Mouse (Mus musculus) hindbrain, embryonic 15.5 days (tissue): ENCODE measurements at regions not wholly inside any gene's neighbourhood (a gene's known extent, or its start where the extent isn't known, plus 50 kb on each side); places are given as distances from the start of the nearest gene placed in this dataset.
"Not testable (repeated sequence)": the region's sequence is repeated elsewhere in the genome, so short reads cannot be mapped to it uniquely, and the experiment has no call there.

ENCODE experiments used
- ATAC-seq: fragments of 200-750 bp; cut with Nextera tagmentation; 2 replicates; pipeline ENCODE4 v1.8.0; 2017; ENCODE audit warnings: low read depth, moderate number of reproducible peaks, moderate TSS enrichment; ENCODE audit not compliant: low FRiP score
- H3K27ac ChIP-seq: fragments of 300-500 bp; sonication (generic); replicated peaks from 2 replicates; pipeline ENCODE4 v1.5.1; 2015; ENCODE audit warnings: mild to moderate bottlenecking, inconsistent platforms
- H3K27me3 ChIP-seq: fragments of 300-500 bp; sonication (generic); 2 replicates; pipeline ENCODE4 v1.6.1; 2015; ENCODE audit warnings: control low read depth, inconsistent platforms
- H3K36me3 ChIP-seq: fragments of 300-500 bp; sonication (generic); 2 replicates; pipeline ENCODE4 v1.6.1; 2015; ENCODE audit warnings: control low read depth, inconsistent platforms
- H3K4me1 ChIP-seq: fragments of 300-500 bp; sonication (generic); replicated peaks from 2 replicates; pipeline ENCODE4 v1.6.1; 2015; ENCODE audit warnings: control low read depth, inconsistent platforms
- H3K4me2 ChIP-seq: fragments of 300-500 bp; sonication (generic); 2 replicates; pipeline ENCODE4 v1.6.1; 2015; ENCODE audit warnings: moderate library complexity, mild to moderate bottlenecking, inconsistent platforms
- H3K4me3 ChIP-seq: fragments of 300-500 bp; sonication (generic); 2 replicates; pipeline ENCODE4 v1.5.1; 2015; ENCODE audit warnings: mild to moderate bottlenecking, inconsistent platforms
- H3K9ac ChIP-seq: fragments of 300-500 bp; sonication (generic); 2 replicates; pipeline ENCODE4 v1.6.1; 2015; ENCODE audit warnings: inconsistent platforms
- H3K9me3 ChIP-seq: fragments of 300-500 bp; sonication (generic); 2 replicates; pipeline ENCODE4 v1.6.1; 2016; ENCODE audit warnings: control low read depth, inconsistent platforms
- whole genome bisulfite sequencing: fragments of 180-500 bp; shearing (Covaris S2); methylation state at CpG from one replicate; pipeline ENCODE4 v1.1.7; 2015; 5-methylcytosine and 5-hydroxymethylcytosine counted together

GRCm38 (mm10) chr16:30717577-30717976 lies 118.1 kb downstream of the Fam43a start:
- not testable (repeated sequence) for H3K36me3 ChIP-seq, H3K4me2 ChIP-seq, H3K9ac ChIP-seq, ATAC-seq, H3K9me3 ChIP-seq, H3K27ac ChIP-seq, H3K4me3 ChIP-seq, H3K4me1 ChIP-seq, H3K27me3 ChIP-seq

- H3K9ac ChIP-seq: no peak overlapping the region
- no peak overlapping the region for H3K4me2 ChIP-seq
- H3K4me3 ChIP-seq: no peak overlapping the region
- no peaks in the 10 kb centered on the region for H3K27me3 ChIP-seq
- H3K27ac ChIP-seq: no peak overlapping the region
- ATAC-seq: peak; percentile 70; the same call in 1 of the 2 replicates
- no peaks in the 10 kb centered on the region for H3K4me1 ChIP-seq
- 43% methylated on average over 6 of the region's 6 CpGs for WGBS
- H3K36me3 ChIP-seq: no peaks in the 10 kb centered on the region
- no peaks in the 10 kb centered on the region for H3K9me3 ChIP-seq
Measured at GRCm38 (mm10) chr16:30720791-30721190, 121.3 kb downstream of the Fam43a start.

GRCm38 (mm10) chr16:30721223-30721622 lies 121.7 kb downstream of the Fam43a start:
- no peaks in the 10 kb centered on the region for H3K4me1 ChIP-seq
- no peak overlapping the region for H3K9ac ChIP-seq
- H3K4me3 ChIP-seq: no peak overlapping the region
- no peak overlapping the region for H3K4me2 ChIP-seq
- H3K36me3 ChIP-seq: no peaks in the 10 kb centered on the region
- H3K27me3 ChIP-seq: no peaks in the 10 kb centered on the region
- no peak for ATAC-seq
- H3K9me3 ChIP-seq: no peaks in the 10 kb centered on the region
- no peak overlapping the region for H3K27ac ChIP-seq

GRCm38 (mm10) chr16:30722372-30722771 lies 122.8 kb downstream of the Fam43a start:
- no peak overlapping the region for H3K9ac ChIP-seq
- H3K36me3 ChIP-seq: no peaks in the 10 kb centered on the region
- 75% methylated on average over 3 of the region's 3 CpGs for WGBS
- H3K27me3 ChIP-seq: no peaks in the 10 kb centered on the region
- no peak overlapping the region for H3K27ac ChIP-seq
- no peak for ATAC-seq
- no peak overlapping the region for H3K4me2 ChIP-seq
- no peaks in the 10 kb centered on the region for H3K9me3 ChIP-seq
- H3K4me3 ChIP-seq: no peak overlapping the region
- no peaks in the 10 kb centered on the region for H3K4me1 ChIP-seq

GRCm38 (mm10) chr16:30724591-30724990 lies 125.1 kb downstream of the Fam43a start:
- H3K9ac ChIP-seq: no peak overlapping the region
- H3K27me3 ChIP-seq: no peaks in the 10 kb centered on the region
- H3K36me3 ChIP-seq: no peaks in the 10 kb centered on the region
- no peak overlapping the region for H3K27ac ChIP-seq
- WGBS: 96% methylated on average over 1 of the region's 1 CpGs
- no peaks in the 10 kb centered on the region for H3K9me3 ChIP-seq
- no peak overlapping the region for H3K4me2 ChIP-seq
- H3K4me1 ChIP-seq: no peaks in the 10 kb centered on the region
- H3K4me3 ChIP-seq: no peak overlapping the region
- ATAC-seq: no peak

- Histone ChIP-seq H3K4me1 (peaks cover 4% of the 10 kb centered on the region), H3K9ac (no peak overlapping the region), H3K27me3 (no peaks in the 10 kb centered on the region), H3K27ac (no peak overlapping the region), H3K4me3 (no peak overlapping the region), H3K4me2 (no peak overlapping the region), H3K36me3 (no peaks in the 10 kb centered on the region), H3K9me3 (no peaks in the 10 kb centered on the region)
- 56% methylated on average over 9 of the region's 9 CpGs for WGBS
- ATAC-seq: no peak
Measured at GRCm38 (mm10) chr16:30732770-30733415, 133.4 kb downstream of the Fam43a start.

- Histone ChIP-seq H3K4me2 (no peak overlapping the region), H3K4me1 (peaks cover 4% of the 10 kb centered on the region), H3K9me3 (no peaks in the 10 kb centered on the region), H3K27me3 (no peaks in the 10 kb centered on the region), H3K9ac (no peak overlapping the region), H3K4me3 (no peak overlapping the region), H3K36me3 (no peaks in the 10 kb centered on the region), H3K27ac (no peak overlapping the region)
- ATAC-seq: no peak
- 83% methylated on average over 11 of the region's 11 CpGs for WGBS
Measured at GRCm38 (mm10) chr16:30733478-30733877, 134.0 kb downstream of the Fam43a start.

GRCm38 (mm10) chr16:30735360-30735759 lies 135.8 kb downstream of the Fam43a start:
- Histone ChIP-seq H3K9ac (no peak overlapping the region), H3K27me3 (no peaks in the 10 kb centered on the region), H3K4me2 (no peak overlapping the region), H3K4me3 (no peak overlapping the region), H3K9me3 (no peaks in the 10 kb centered on the region), H3K4me1 (peaks cover 4% of the 10 kb centered on the region), H3K36me3 (no peaks in the 10 kb centered on the region), H3K27ac (no peak overlapping the region)
- no peak for ATAC-seq
- WGBS: 52% methylated on average over 3 of the region's 3 CpGs

GRCm38 (mm10) chr16:30735969-30736368 lies 136.4 kb downstream of the Fam43a start:
- no peak overlapping the region for H3K27ac ChIP-seq
- no peak overlapping the region for H3K4me3 ChIP-seq
- peaks cover 4% of the 10 kb centered on the region for H3K4me1 ChIP-seq
- 27% methylated on average over 7 of the region's 7 CpGs for WGBS
- H3K36me3 ChIP-seq: no peaks in the 10 kb centered on the region
- no peaks in the 10 kb centered on the region for H3K27me3 ChIP-seq
- H3K9me3 ChIP-seq: no peaks in the 10 kb centered on the region
- no peak overlapping the region for H3K9ac ChIP-seq
- 0 out of 2 replicates have a peak, but pooled peaks have one; percentile 38 for ATAC-seq
- H3K4me2 ChIP-seq: no peak overlapping the region

- H3K9me3 ChIP-seq: no peaks in the 10 kb centered on the region
- WGBS: 54% methylated on average over 17 of the region's 17 CpGs
- ATAC-seq: peak; percentile 51; the same call in 1 of the 2 replicates
- H3K4me2 ChIP-seq: no peak overlapping the region
- no peaks in the 10 kb centered on the region for H3K36me3 ChIP-seq
- H3K9ac ChIP-seq: no peak overlapping the region
- H3K27me3 ChIP-seq: no peaks in the 10 kb centered on the region
- peaks cover 4% of the 10 kb centered on the region for H3K4me1 ChIP-seq
- peak overlapping the region; percentile 39; the same call in 1 of the 2 replicates for H3K27ac ChIP-seq
- H3K4me3 ChIP-seq: no peak overlapping the region
Measured at GRCm38 (mm10) chr16:30736662-30737326, 137.3 kb downstream of the Fam43a start.

- Histone ChIP-seq H3K27me3 (no peaks in the 10 kb centered on the region), H3K9me3 (no peaks in the 10 kb centered on the region), H3K36me3 (no peaks in the 10 kb centered on the region), H3K9ac (no peak overlapping the region), H3K4me1 (peaks cover 4% of the 10 kb centered on the region), H3K4me3 (no peak overlapping the region), H3K4me2 (no peak overlapping the region), H3K27ac (no peak overlapping the region)
- no peak for ATAC-seq
- WGBS: 89% methylated on average over 8 of the region's 8 CpGs
Measured at GRCm38 (mm10) chr16:30737524-30737923, 138.0 kb downstream of the Fam43a start.

GRCm38 (mm10) chr16:30739651-30740050 lies 140.1 kb downstream of the Fam43a start:
- Histone ChIP-seq H3K4me2 (no peak overlapping the region), H3K36me3 (no peaks in the 10 kb centered on the region), H3K27ac (no peak overlapping the region), H3K9me3 (no peaks in the 10 kb centered on the region), H3K27me3 (no peaks in the 10 kb centered on the region), H3K4me1 (peaks cover 15% of the 10 kb centered on the region), H3K4me3 (no peak overlapping the region), H3K9ac (no peak overlapping the region)
- no peak for ATAC-seq
- 87% methylated on average over 7 of the region's 7 CpGs for WGBS

GRCm38 (mm10) chr16:30741192-30741591 lies 141.7 kb downstream of the Fam43a start:
- 74% methylated on average over 1 of the region's 1 CpGs for whole genome bisulfite sequencing
- H3K4me2 ChIP-seq: no peak overlapping the region
- H3K4me3 ChIP-seq: no peak overlapping the region
- no peaks in the 10 kb centered on the region for H3K36me3 ChIP-seq
- ATAC-seq: no peak
- peaks cover 29% of the 10 kb centered on the region for H3K4me1 ChIP-seq
- no peak overlapping the region for H3K27ac ChIP-seq
- H3K9me3 ChIP-seq: no peaks in the 10 kb centered on the region
- no peak overlapping the region for H3K9ac ChIP-seq
- H3K27me3 ChIP-seq: no peaks in the 10 kb centered on the region
